Mouse (Mus musculus): ENCODE measurements at regions not wholly inside any gene's neighbourhood (a gene's known extent, or its start where the extent isn't known, plus 50 kb on each side); places are given as distances from the start of the nearest gene placed in this dataset.

DNA sequence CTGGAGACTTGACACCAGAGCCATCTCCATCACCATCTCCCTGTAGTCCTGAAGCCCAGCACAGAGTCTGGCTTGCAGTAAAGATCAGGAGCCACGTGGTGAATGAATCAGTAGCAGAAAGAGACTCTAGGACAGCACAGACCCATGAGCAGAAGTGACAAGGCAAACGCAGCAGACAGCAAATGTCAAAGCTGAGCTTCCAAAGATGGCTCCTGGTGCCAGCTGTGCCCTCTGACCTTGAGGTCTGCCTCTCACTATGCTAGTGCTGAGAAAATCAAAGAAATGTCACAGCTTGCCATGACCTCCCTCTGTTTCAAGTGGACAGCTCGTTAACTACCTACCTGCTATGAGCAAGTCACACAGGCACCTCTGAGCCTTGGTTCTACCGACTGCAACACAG lies 123.1 kb downstream of the Rybp start:
- TF ChIP-seq POLR2A (IDR thresholded peaks at IDR 0.05; ENCODE audit: insufficient read depth, low read depth, low read length) = no peak
- TF ChIP-seq CTCF (IDR thresholded peaks at IDR 0.05) = no peak
- TF ChIP-seq EP300 (IDR thresholded peaks at IDR 0.05; ENCODE audit: insufficient read depth, low read depth, low read length) = no peak
